Mouse (Mus musculus) stomach, postnatal 0 days (tissue): ENCODE measurements around the gene Fam171a2. TPM values are rescaled to one million over a fixed set of nuclear protein-coding genes. Genes with fewer than 3 reads are reported as not detected.
A peak's percentile ranks its signal among the peaks of the same experiment; 100 is the strongest.

Source experiments
- ATAC-seq: fragments of 200-750 bp; cut with Nextera tagmentation; 2 replicates; pipeline ENCODE4 v1.8.0; 2017; ENCODE audit not compliant: low FRiP score, low TSS enrichment
- DNase-seq: peaks from one replicate; pipeline ENCODE4 v3.0.0-alpha.2; 2016; ENCODE audit warnings: low spot score
- H3K27ac ChIP-seq: fragments of 300-500 bp; sonication (generic); replicated peaks from 2 replicates; pipeline ENCODE4 v1.5.1; 2014; ENCODE audit warnings: mild to moderate bottlenecking, control low read depth
- H3K27me3 ChIP-seq: fragments of 300-500 bp; sonication (generic); 2 replicates; pipeline ENCODE4 v1.6.1; 2014; ENCODE audit warnings: low read length; ENCODE audit not compliant: control insufficient read depth, insufficient read depth
- H3K36me3 ChIP-seq: fragments of 300-500 bp; sonication (generic); 2 replicates; pipeline ENCODE4 v1.6.1; 2014; ENCODE audit warnings: low read length, mixed read lengths; ENCODE audit not compliant: control insufficient read depth, insufficient read depth
- H3K4me1 ChIP-seq: fragments of 300-500 bp; sonication (generic); replicated peaks from 2 replicates; pipeline ENCODE4 v1.6.1; 2014; ENCODE audit warnings: antibody characterized with exemption; ENCODE audit not compliant: control insufficient read depth, insufficient read depth
- H3K4me2 ChIP-seq: fragments of 300-500 bp; sonication (generic); replicated peaks from 2 replicates; pipeline ENCODE4 v1.6.1; 2014; ENCODE audit warnings: low read depth, mild to moderate bottlenecking, control low read depth, moderate library complexity
- H3K4me3 ChIP-seq: fragments of 300-500 bp; sonication (generic); 2 replicates; pipeline ENCODE4 v1.5.1; 2014; ENCODE audit warnings: low read depth, low read length, control low read depth
- H3K9ac ChIP-seq: fragments of 300-500 bp; sonication (generic); 2 replicates; pipeline ENCODE4 v1.6.1; 2014; ENCODE audit warnings: mild to moderate bottlenecking, low read length, control low read depth, mixed read lengths
- H3K9me3 ChIP-seq: fragments of 300-500 bp; sonication (generic); 2 replicates; pipeline ENCODE4 v1.6.1; 2016; ENCODE audit warnings: low read length; ENCODE audit not compliant: control insufficient read depth
- CTCF ChIP-seq: IDR thresholded peaks from 2 replicates; pipeline ENCODE4 v1.5.1; 2016; ENCODE audit warnings: antibody characterized with exemption, low read depth, mild to moderate bottlenecking, moderate library complexity
- EP300 ChIP-seq: optimal IDR thresholded peaks from 2 replicates; pipeline ENCODE3; 2016; ENCODE audit warnings: antibody characterized with exemption
- WGBS: fragments of 180-500 bp; shearing (Covaris S2); extraction: QIAGEN DNeasy Blood & Tissue Kit; methylation state at CpG from one replicate; pipeline ENCODE4 v1.1.7; 2014; 5-methylcytosine and 5-hydroxymethylcytosine counted together
- polyA plus RNA-seq: library from polyadenylated mRNA; unstranded; fragments of >200 nt; fragmentation: Nextera tagmentation; extraction: Ambion mirVana; gene quantifications from 2 replicates; pipeline ENCODE4 v1.2.1, GENCODE M21; 2015

Gene Fam171a2
- polyA plus RNA-seq, 1 experiment from 2014 or later: 2.0 TPM

DNA sequence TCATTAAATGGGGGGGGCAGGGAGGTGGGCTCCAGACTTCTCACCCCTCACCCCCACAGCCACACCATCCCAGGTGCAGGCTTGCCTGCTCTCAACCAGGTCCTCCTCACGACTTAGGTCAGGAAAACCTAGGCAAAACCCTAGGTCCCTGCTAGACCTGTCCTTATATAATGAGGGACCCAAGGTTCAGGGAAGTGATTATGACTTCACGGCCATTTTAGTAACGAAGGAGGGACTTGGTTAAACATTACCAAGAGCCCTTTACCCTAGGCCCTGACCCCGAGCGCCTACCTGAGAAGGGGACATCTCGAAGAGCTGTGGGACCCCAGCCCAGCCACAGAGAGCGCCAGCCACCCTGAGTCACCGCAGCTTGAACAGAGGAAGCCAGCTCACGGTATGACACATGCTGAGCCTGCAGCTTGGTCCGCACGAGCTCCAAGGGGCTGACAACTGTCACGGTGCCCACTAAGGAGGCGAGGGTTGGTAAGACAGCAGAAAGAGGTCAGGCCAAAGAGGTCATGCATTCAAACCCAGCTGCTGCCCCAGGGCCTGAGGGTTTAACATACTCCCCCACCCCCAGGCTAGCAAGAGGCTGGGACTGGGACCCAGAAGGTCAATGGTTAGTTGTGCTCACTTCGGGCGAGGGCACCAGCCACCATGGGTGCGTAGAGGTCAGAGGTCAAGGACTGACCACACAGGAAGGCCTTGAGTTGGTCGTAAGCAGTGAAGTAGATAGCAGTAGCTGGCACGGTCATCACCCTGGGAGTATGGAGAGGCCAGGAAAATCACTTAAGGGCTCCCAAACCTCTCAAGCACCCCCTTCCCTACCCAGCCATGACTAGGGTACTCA is 43.1 kb downstream of the Fam171a2 start:
- DNase-seq: no peak
- Histone ChIP-seq H3K27ac (no peak overlapping the region), H3K4me3 (no peak overlapping the region), H3K4me1 (peaks cover 5% of the 10 kb centered on the region; the same call in 1 of the 2 replicates), H3K9ac (peak overlapping the region; percentile 8; the same call in 1 of the 2 replicates), H3K27me3 (0 out of 2 replicates have a peak, but pooled peaks cover 4% of the 10 kb centered on the region), H3K36me3 (peaks cover 20% of the 10 kb centered on the region), H3K9me3 (no peaks in the 10 kb centered on the region), H3K4me2 (no peak overlapping the region)
- TF ChIP-seq CTCF: no peak
- TF ChIP-seq EP300: no peak
- no peak for ATAC-seq
- WGBS: 77% methylated on average over 18 of the region's 18 CpGs

DNA sequence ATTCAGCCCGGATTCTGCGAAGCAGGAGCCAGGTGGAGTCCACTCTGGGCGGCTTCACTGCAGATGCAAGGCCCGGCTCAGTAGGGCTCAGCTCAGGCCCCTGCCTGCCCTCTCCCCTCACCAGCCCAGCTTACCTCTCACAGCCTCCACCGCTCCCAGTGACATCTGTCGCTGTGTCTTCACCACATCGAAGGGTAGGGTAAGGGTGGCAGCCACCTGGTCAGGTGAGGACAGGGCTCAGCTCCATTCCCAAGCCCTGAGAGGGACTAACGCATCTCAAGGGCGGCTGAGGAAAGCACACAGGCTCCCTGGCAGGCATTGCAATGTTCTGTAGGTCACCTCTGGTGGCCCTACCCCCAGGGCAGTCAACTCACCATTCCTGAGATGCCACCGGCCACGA is 43.8 kb downstream of the Fam171a2 start:
- TF ChIP-seq CTCF (no peak), EP300 (no peak)
- H3K4me2 ChIP-seq: no peak overlapping the region
- no peak for DNase-seq

DNA sequence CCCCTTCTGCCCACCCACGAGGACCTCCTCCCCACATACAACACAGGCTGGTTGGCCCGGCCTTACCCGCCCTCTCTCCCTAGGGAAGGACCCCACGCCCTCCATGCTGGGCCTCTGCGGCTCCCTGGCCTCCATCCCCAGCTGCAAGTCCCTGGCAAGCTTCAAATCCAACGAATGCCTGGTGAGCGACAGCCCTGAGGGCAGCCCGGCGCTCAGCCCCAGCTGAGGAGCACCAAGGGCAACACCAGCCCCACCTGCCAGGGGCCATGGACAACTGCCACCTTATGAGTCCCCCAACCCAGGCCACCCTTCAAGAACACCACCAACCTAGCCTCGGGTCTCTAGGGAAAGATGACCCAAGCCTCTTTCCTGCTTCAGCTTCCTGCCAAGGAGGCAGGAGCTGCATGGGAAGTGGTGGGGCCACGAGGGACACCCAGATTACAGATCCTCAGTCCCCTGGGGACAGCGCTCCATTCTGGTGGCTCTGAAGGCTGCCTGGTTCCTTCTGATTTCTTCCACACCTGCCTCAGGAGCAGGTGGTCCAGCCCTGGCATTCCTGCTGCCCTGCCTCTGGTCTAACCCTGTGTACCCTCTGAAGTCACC is 45.5 kb downstream of the Fam171a2 start:
- no peak for TF ChIP-seq EP300
- WGBS: 60% methylated on average over 12 of the region's 12 CpGs
- 0 out of 2 replicates have a peak, but pooled peaks cover 5% of the 10 kb centered on the region for H3K27me3 ChIP-seq

More for the DNA sequence above, 43.8 kb downstream of the Fam171a2 start:
- 95% methylated on average over 11 of the region's 11 CpGs for whole genome bisulfite sequencing
- Histone ChIP-seq H3K9ac (no peak overlapping the region), H3K36me3 (peaks cover 20% of the 10 kb centered on the region), H3K4me3 (no peak overlapping the region), H3K4me1 (peaks cover 5% of the 10 kb centered on the region; the same call in 1 of the 2 replicates), H3K9me3 (no peaks in the 10 kb centered on the region), H3K27me3 (0 out of 2 replicates have a peak, but pooled peaks cover 5% of the 10 kb centered on the region), H3K27ac (no peak overlapping the region)
- ATAC-seq: no peak

DNA sequence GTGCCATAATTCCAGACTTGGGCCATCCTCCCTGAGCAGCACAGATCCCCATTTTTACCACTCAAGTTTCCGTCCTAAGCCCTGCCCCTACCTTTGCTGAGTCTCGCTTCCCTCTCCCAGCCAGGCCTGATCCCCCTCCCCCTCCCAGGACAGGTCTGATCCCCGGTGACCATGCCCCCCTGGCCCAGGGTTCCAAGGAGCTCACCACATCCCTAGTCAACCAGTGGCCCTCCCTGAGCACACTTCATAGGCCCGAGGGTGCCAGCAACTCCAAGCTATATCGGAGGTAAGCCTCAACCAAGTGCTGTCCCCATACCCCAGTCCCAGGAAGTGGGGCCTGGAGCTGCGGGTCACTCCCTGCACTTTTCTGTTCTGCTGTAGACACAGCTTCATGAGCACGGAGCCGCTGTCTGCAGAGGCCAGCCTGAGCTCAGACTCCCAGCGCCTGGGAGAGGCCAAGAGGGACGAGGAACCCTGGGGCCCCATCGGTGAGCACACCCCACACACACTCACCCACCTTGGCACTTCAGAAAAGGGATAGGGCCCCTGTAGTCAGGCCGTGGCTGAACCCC is 46.9 kb downstream of the Fam171a2 start:
- 0 out of 2 replicates have a peak, but pooled peaks cover 5% of the 10 kb centered on the region for H3K27me3 ChIP-seq

More for the DNA sequence above, 45.5 kb downstream of the Fam171a2 start:
- Histone ChIP-seq H3K9ac (no peak overlapping the region), H3K36me3 (peaks cover 20% of the 10 kb centered on the region), H3K9me3 (no peaks in the 10 kb centered on the region), H3K4me2 (no peak overlapping the region), H3K4me3 (no peak overlapping the region), H3K4me1 (peaks cover 5% of the 10 kb centered on the region; the same call in 1 of the 2 replicates), H3K27ac (no peak overlapping the region)
- no peak for DNase-seq
- no peak for ATAC-seq

DNA sequence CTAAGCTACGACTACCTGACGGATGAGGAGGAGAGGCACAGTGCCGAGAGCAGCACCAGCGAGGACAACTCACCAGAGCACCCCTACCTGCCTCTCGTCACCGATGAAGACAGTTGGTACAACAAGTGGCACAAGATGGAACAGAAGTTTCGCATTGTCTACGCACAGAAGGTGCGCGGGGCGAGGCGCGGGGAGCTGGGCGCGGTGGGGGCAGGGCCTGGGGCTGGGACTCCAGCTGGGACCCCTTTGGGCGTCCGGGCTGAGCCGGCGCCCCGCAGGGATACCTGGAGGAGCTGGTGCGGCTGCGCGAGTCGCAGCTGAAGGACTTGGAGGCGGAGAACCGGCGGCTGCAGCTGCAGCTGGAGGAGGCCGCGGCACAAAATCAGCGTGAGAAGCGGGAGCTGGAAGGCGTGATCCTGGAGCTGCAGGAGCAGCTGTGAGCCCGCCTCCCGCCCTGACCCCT is 47.8 kb downstream of the Fam171a2 start:
- Histone ChIP-seq H3K9ac (no peak overlapping the region), H3K4me2 (peak overlapping the region; percentile 57), H3K36me3 (peaks cover 18% of the 10 kb centered on the region), H3K9me3 (no peaks in the 10 kb centered on the region), H3K27ac (no peak overlapping the region), H3K4me1 (no peaks in the 10 kb centered on the region; the same call in 1 of the 2 replicates), H3K27me3 (0 out of 2 replicates have a peak, but pooled peaks cover 5% of the 10 kb centered on the region), H3K4me3 (peak overlapping the region; percentile 23)
- DNase-seq (peak; percentile 37), ATAC-seq (no peak)
- 1% methylated on average over 34 of the region's 34 CpGs for WGBS
- TF ChIP-seq CTCF (no peak), EP300 (no peak)

More for the DNA sequence above, 46.9 kb downstream of the Fam171a2 start:
- H3K4me3 ChIP-seq: no peak overlapping the region
- H3K4me2 ChIP-seq: no peak overlapping the region
- DNase-seq (no peak), ATAC-seq (no peak)
- peaks cover 20% of the 10 kb centered on the region for H3K36me3 ChIP-seq
- H3K9me3 ChIP-seq: no peaks in the 10 kb centered on the region
- TF ChIP-seq CTCF: no peak
- TF ChIP-seq EP300: no peak
- no peak overlapping the region for H3K27ac ChIP-seq
- H3K9ac ChIP-seq: no peak overlapping the region
- no peaks in the 10 kb centered on the region; the same call in 1 of the 2 replicates for H3K4me1 ChIP-seq
- WGBS: 25% methylated on average over 12 of the region's 12 CpGs
